Mouse (Mus musculus) midbrain, postnatal 0 days (tissue): ENCODE measurements at regions not wholly inside any gene's neighbourhood (a gene's known extent, or its start where the extent isn't known, plus 50 kb on each side); places are given as distances from the start of the nearest gene placed in this dataset.

Experiments
- ATAC-seq: fragments of 200-750 bp; cut with Nextera tagmentation; 2 replicates; pipeline ENCODE4 v1.8.0; 2017; ENCODE audit warnings: moderate number of reproducible peaks, mild to moderate bottlenecking, moderate TSS enrichment, moderate library complexity; ENCODE audit not compliant: low FRiP score
- DNase-seq: peaks from one replicate; pipeline ENCODE4 v3.0.0-alpha.2; 2015; ENCODE audit warnings: low spot score
- H3K27ac ChIP-seq: fragments of 300-500 bp; sonication (generic); 2 replicates; pipeline ENCODE4 v1.5.1; 2014; ENCODE audit warnings: low read depth, mild to moderate bottlenecking, low read length, mixed read lengths
- H3K27me3 ChIP-seq: fragments of 300-500 bp; sonication (generic); 2 replicates; pipeline ENCODE4 v1.6.1; 2014; ENCODE audit warnings: low read length, control low read depth, mixed read lengths; ENCODE audit not compliant: insufficient read depth
- H3K36me3 ChIP-seq: fragments of 300-500 bp; sonication (generic); 2 replicates; pipeline ENCODE4 v1.6.1; 2014; ENCODE audit warnings: low read length, control low read depth, mixed read lengths; ENCODE audit not compliant: insufficient read depth
- H3K4me1 ChIP-seq: fragments of 300-500 bp; sonication (generic); 2 replicates; pipeline ENCODE4 v1.6.1; 2014; ENCODE audit warnings: mild to moderate bottlenecking, control low read depth, antibody characterized with exemption, low read length, mixed read lengths; ENCODE audit not compliant: insufficient read depth
- H3K4me2 ChIP-seq: fragments of 300-500 bp; sonication (generic); 2 replicates; pipeline ENCODE4 v1.6.1; 2014; ENCODE audit warnings: low read depth, mild to moderate bottlenecking, low read length, mixed read lengths; ENCODE audit not compliant: poor library complexity, severe bottlenecking
- H3K4me3 ChIP-seq: fragments of 300-500 bp; sonication (generic); 2 replicates; pipeline ENCODE4 v1.5.1; 2014; ENCODE audit warnings: low read depth, mild to moderate bottlenecking, low read length, moderate library complexity
- H3K9ac ChIP-seq: fragments of 300-500 bp; sonication (generic); replicated peaks from 2 replicates; pipeline ENCODE4 v1.6.1; 2014; ENCODE audit warnings: mild to moderate bottlenecking, low read length, moderate library complexity, mixed read lengths; ENCODE audit not compliant: poor library complexity, severe bottlenecking
- H3K9me3 ChIP-seq: fragments of 300-500 bp; sonication (generic); 2 replicates; pipeline ENCODE4 v1.6.1; 2016; ENCODE audit warnings: low read length, control low read depth
- CTCF ChIP-seq: IDR thresholded peaks from 2 replicates; pipeline ENCODE4 v1.5.1; 2016; ENCODE audit warnings: antibody characterized with exemption, mild to moderate bottlenecking
- WGBS: fragments of 180-500 bp; shearing (Covaris S2); extraction: QIAGEN DNeasy Blood & Tissue Kit; methylation state at CpG from one replicate; pipeline ENCODE4 v1.1.7; 2014; 5-methylcytosine and 5-hydroxymethylcytosine counted together

GRCm38 (mm10) chr10:11841494-11841893 is 498.3 kb downstream of the Epm2a start:
- no peak overlapping the region for H3K27ac ChIP-seq
- no peaks in the 10 kb centered on the region for H3K4me1 ChIP-seq
- 88% methylated on average over 7 of the region's 7 CpGs for WGBS
- DNase-seq (no peak), ATAC-seq (no peak)
- H3K4me3 ChIP-seq, result no peak overlapping the region
- no peak overlapping the region for H3K9ac ChIP-seq
- no peaks in the 10 kb centered on the region for H3K27me3 ChIP-seq
- H3K36me3 ChIP-seq, result no peaks in the 10 kb centered on the region
- no peaks in the 10 kb centered on the region for H3K9me3 ChIP-seq
- no peak for TF ChIP-seq CTCF
- no peak overlapping the region for H3K4me2 ChIP-seq

- 52% methylated on average over 1 of the region's 1 CpGs for WGBS
- H3K4me3 ChIP-seq, result no peak overlapping the region
- H3K4me1 ChIP-seq, result no peaks in the 10 kb centered on the region
- H3K9ac ChIP-seq, result no peak overlapping the region
- no peak for TF ChIP-seq CTCF
- H3K27ac ChIP-seq, result no peak overlapping the region
- no peaks in the 10 kb centered on the region for H3K27me3 ChIP-seq
- H3K4me2 ChIP-seq, result no peak overlapping the region
- DNase-seq, result no peak
- ATAC-seq, result no peak
- H3K9me3 ChIP-seq, result no peaks in the 10 kb centered on the region
- no peaks in the 10 kb centered on the region for H3K36me3 ChIP-seq
These were observed 502.9 kb downstream of the Epm2a start for GRCm38 (mm10) chr10:11846141-11846540.

GRCm38 (mm10) chr10:11875145-11876131 is 532.2 kb downstream of the Epm2a start:
- ATAC-seq (no peak), DNase-seq (peak; percentile 57)
- H3K4me1 ChIP-seq, result no peaks in the 10 kb centered on the region
- no peaks in the 10 kb centered on the region for H3K27me3 ChIP-seq
- no peak overlapping the region for H3K9ac ChIP-seq
- no peak for TF ChIP-seq CTCF
- H3K9me3 ChIP-seq, result no peaks in the 10 kb centered on the region
- H3K4me2 ChIP-seq, result no peak overlapping the region
- H3K36me3 ChIP-seq, result no peaks in the 10 kb centered on the region
- H3K27ac ChIP-seq, result no peak overlapping the region
- H3K4me3 ChIP-seq, result no peak overlapping the region
- WGBS, result 42% methylated on average over 5 of the region's 5 CpGs

- ATAC-seq (no peak), DNase-seq (no peak)
- H3K4me3 ChIP-seq, result no peak overlapping the region
These were observed 543.0 kb downstream of the Epm2a start for GRCm38 (mm10) chr10:11886237-11886636.

GRCm38 (mm10) chr10:11888953-11889352 is 545.7 kb downstream of the Epm2a start:
- Histone ChIP-seq H3K27ac (no peak overlapping the region), H3K27me3 (no peaks in the 10 kb centered on the region), H3K36me3 (no peaks in the 10 kb centered on the region), H3K4me1 (no peaks in the 10 kb centered on the region), H3K4me2 (no peak overlapping the region), H3K9me3 (no peaks in the 10 kb centered on the region), H3K4me3 (no peak overlapping the region), H3K9ac (no peak overlapping the region)
- TF ChIP-seq CTCF, result no peak
- DNase-seq (peak; percentile 8), ATAC-seq (no peak)
- WGBS, result 63% methylated on average over 2 of the region's 2 CpGs

More at GRCm38 (mm10) chr10:11886237-11886636, 543.0 kb downstream of the Epm2a start:
- no peaks in the 10 kb centered on the region for H3K27me3 ChIP-seq
- H3K4me1 ChIP-seq, result no peaks in the 10 kb centered on the region
- H3K36me3 ChIP-seq, result no peaks in the 10 kb centered on the region
- TF ChIP-seq CTCF, result no peak
- WGBS, result 90% methylated on average over 4 of the region's 4 CpGs
- no peak overlapping the region for H3K4me2 ChIP-seq
- no peak overlapping the region for H3K27ac ChIP-seq
- no peak overlapping the region for H3K9ac ChIP-seq
- H3K9me3 ChIP-seq, result no peaks in the 10 kb centered on the region

GRCm38 (mm10) chr10:11922132-11922531 is 578.9 kb downstream of the Epm2a start:
- H3K9me3 ChIP-seq, result no peaks in the 10 kb centered on the region
- H3K27ac ChIP-seq, result no peak overlapping the region
- H3K4me1 ChIP-seq, result no peaks in the 10 kb centered on the region
- WGBS, result 89% methylated on average over 3 of the region's 3 CpGs
- ATAC-seq (no peak), DNase-seq (no peak)
- H3K4me3 ChIP-seq, result no peak overlapping the region
- H3K27me3 ChIP-seq, result no peaks in the 10 kb centered on the region
- no peak for TF ChIP-seq CTCF
- H3K9ac ChIP-seq, result no peak overlapping the region
- H3K36me3 ChIP-seq, result no peaks in the 10 kb centered on the region
- no peak overlapping the region for H3K4me2 ChIP-seq
